Mouse (Mus musculus) cerebellum, postnatal 25 days (tissue): ENCODE data around the gene Maob.

Experiments
- DNase-seq, 2 experiments: peaks; one replicate each; pipeline ENCODE4 v3.0.0; 2021; ENCODE audit warnings: mixed read lengths in 2 of 2

Maob gene

GRCm38 (mm10) chrX:16817261-16817769 lies at the start of gene Maob:
TSS of gene Maob (minus strand) at chrX:16817366.
- peak; percentile 3 to 9 for DNase-seq

DNA sequence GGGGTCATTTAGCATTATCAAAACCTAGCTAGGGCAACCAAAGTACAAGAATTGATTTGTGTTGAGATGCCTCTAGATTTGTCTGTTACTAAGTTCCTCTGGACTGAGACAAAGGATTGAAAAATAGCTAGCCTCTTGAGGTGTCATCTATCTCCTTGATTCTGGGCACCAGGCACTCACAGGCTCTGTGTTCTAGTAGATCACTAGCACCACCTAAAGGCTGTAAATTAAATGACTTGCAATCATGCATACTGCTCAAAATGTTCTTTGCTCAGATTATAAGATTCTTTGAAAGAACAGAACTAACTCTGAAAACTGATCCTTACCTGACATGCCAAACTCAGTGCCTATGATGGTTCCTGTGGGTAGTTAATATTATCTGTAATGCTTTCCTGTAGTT lies 43.1 kb upstream of the Maob start:
- DNase-seq = no peak

- no peak for DNase-seq
These were observed 28.9 kb upstream of the Maob start for GRCm38 (mm10) chrX:16846034-16846433.

GRCm38 (mm10) chrX:16841443-16841842 lies 24.3 kb upstream of the Maob start:
- no peak for DNase-seq

- no peak for DNase-seq
These were observed 20.1 kb upstream of the Maob start for GRCm38 (mm10) chrX:16837293-16837692.

- no peak for DNase-seq
These were observed 19.4 kb upstream of the Maob start for GRCm38 (mm10) chrX:16836488-16837082.

- no peak for DNase-seq
These were observed 8.9 kb upstream of the Maob start for GRCm38 (mm10) chrX:16826028-16826427.

GRCm38 (mm10) chrX:16815965-16816364 lies 1.2 kb downstream of the Maob start:
- DNase-seq = no peak

DNA sequence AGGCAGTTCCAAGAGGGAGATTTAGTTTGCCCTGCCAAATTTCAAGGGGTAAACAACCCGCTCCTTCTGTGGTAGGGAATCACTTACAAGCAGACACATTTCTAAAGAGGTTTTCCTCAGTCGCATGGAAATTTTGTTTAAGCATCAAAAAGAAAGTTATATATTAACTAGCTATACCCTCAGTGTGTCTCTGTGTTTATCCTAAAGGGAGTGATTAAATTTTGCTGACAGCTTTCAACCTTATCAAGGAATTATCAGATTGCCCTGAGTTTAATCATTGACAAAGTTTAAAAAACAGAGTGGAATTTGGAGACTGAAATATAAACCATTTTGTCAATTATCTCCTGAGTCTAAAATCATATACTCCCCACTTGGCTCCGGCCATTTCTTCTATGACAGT lies 5.1 kb downstream of the Maob start:
- DNase-seq = no peak

- no peak for DNase-seq
These were observed 49.7 kb downstream of the Maob start for GRCm38 (mm10) chrX:16767453-16767852.

DNA sequence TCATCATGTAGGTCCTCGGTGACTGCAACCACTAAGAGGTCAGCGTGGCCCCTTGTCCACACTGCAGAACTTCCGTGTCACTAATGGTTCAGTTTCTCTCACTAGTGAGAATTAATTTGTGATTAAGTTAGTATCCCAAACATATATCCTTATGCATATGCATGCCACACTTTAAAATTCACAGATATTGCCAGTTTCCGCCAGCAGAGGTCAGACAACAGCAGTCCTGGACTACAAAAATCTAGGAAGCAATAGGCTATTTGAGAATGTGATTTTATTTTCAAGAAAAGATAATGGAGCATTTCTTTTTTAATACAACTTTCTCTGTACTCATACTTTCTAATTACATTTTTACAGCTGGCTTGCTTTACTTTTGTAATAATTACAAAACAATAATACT lies 51.0 kb downstream of the Maob start:
- peak in 1 of 2 experiments; percentile 26 for DNase-seq

DNA sequence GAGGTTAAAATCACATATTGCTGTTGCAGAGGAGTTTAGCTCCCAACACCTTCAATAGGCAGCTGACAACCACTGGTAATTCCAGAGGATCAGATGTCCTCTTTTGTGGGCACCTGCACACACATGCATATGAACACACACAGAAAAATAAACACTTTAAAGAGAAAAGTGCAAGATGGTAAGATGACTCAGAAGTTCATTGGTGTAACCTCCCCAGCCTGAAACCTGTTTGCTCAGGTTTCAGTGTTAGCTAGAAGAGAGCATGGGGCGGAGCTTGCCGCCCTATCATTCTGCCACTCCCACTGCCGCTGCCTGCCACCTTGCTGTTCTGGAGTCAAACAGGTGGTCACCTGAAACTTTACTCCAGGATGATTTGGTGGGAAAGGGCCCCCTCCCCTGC lies 55.7 kb downstream of the Maob start:
- no peak for DNase-seq

DNA sequence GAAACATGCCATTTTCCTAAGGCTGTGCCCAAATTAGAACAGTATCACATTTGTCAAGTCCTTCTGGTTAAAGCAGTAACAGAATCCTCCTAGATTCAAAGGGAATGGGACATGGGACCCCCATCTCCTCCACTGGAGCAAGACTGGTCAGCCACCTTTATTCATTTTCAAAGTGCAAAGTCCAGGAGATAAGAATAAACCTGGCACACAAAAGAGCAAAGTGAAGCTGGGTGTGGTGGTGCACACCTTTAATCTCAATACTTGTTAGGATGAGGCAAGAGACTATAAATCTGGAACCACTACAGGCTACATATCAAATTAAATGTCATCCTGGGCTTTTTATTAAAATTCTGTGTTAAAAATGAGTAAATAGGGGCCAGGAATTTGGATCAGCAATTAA lies 62.4 kb downstream of the Maob start:
- DNase-seq = no peak

GRCm38 (mm10) chrX:16748932-16749331 lies 68.2 kb downstream of the Maob start:
- DNase-seq = no peak

DNA sequence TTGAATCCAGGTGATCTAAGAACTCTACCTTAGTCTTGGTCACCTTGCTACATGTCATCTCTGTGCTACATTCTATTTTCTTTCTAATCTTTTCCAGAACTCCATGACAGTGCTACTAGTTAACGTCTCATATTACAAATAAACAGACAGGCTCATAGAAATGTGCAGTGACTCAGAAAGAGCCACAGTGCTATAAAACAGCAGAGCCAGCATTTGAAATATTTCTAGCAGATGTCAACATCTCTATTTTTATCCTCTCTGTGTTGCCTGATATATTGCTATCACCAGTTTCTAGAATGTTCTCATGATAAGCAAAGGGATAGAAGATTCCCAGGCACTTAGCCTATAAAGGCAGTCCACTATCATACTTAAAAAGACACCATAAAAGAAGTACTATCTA lies 103.1 kb downstream of the Maob start:
- DNase-seq = no peak

GRCm38 (mm10) chrX:16706094-16706493 lies 111.1 kb downstream of the Maob start:
- no peak for DNase-seq
